Mouse (Mus musculus): ENCODE measurements around the gene Mcoln1.

Gene Mcoln1

DNA sequence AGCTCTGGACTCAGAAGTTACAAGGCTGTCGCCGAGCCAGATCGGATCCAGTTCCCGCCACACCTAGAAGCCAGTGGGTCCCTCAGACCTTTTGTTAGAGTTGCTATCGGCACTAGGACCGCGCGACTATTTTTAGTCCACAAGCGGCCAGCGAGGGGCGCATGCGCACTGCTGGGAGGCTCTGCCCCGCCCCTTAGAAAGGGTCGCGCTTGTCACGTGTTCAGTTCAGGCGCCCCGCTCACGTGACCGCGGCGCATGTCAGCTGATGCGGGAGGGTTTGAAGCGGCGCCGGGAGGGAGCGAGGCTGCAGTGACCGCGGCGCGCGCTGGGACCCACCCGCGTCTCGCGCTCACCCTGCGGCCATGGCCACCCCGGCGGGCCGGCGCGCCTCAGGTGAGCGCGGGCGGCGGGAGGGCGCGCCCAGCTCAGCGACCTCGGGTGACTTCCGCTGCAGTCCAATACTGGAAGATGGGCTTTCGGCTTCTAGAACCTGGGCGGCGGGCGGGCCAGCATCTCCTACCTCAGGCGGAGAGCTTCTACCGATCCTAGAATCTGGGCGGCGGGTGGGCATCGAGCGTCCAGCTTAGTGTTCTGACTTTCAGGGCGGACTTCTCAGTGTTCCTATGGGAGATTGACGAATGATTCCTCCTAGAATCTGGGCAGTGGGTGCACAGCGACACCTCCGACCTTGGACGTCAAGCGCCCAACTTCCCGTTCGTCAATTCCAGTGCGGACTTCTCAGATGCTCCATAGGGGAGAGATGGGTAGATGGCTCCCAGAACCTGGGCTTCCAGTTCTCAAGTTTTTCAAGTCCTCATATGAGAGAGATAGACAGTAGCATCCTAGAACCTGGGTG, at the start of gene Mcoln1:
Mcoln1 (plus strand) TSS at position 223 of the 856 bp plus-strand sequence.
- peak; percentile 97 for DNase-seq (ENCODE audit: low read depth, low spot score)

DNA sequence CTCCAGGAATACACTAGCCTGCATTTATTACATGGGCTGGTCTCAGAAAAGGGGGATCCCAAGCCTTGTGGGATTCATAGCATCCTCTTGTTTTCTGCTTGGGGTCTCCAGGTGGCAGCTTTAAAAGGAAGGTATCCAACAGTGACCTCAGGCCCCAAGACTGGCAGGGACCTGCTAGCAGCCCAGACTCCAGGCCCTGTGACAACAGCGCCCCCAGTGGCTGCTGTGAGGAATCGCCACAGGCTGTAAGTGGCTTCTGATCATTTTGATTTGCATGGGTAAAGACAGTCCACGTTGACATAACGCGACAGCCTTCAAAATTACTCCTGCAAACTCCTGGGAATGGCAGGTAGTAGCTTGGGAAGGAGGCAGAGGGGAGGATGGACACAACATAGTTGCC, 49.6 kb upstream of the Mcoln1 start:
- DNase-seq (ENCODE audit: low read depth, low spot score), result peak; percentile 75

DNA sequence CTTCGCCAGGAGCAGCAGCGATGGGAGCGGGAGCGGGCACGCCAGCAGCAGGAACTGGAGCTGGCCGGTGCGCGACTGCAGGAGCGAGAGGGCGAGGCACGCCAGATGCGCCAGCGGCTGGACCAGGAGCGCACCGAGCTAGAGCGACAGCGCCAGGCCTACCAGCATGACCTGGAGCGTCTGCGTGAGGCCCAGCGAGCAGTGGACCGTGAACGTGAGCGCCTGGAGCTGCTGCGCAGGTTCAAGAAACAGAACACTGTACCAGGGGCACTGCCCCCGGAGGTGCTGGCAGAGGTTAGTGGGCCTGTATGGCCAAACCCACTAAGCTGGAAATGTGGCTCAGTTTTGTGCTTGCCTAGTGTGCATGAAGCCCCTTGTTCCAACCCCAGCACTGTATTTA, 48.3 kb upstream of the Mcoln1 start:
- DNase-seq (ENCODE audit: low read depth, low spot score), result no peak

DNA sequence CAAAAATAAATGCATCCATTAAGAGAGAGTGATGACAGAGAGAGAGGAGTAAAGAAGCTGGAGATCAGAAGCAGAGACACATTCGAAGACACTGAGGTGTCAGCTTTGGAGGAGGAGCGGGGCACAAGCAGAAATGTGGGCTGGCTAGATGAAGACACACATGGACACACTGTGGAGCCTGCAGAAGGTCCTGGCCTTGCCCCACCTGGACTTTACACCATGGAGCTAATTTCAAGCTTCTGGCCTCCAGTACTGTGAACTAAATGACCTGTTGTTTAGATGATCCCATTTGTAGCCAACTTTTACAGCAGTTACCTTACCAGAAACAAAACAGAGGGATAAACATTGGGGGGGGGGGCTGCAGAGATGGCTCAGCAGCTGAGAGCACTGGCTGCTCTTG, 37.0 kb upstream of the Mcoln1 start:
- DNase-seq (ENCODE audit: low read depth, low spot score), result no peak

DNA sequence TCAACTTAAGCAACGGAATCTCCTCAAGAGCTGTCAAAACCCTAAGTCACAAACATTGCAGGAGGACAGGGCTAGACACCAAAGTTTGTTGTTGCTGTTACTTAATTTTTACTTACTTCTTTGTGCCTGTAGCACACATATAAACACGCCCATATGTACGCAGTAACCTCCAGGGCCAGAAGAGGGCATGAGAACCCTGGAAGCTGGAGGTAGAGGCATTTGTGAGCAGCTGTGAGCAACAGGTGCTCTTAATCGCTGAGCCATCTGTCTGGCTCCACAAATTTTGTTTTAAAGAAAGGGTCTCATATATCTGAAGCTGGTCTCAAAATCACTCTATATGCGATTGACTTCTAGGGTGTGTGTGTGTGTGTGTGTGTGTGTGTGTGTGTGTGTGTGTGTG, 35.9 kb upstream of the Mcoln1 start:
- DNase-seq (ENCODE audit: low read depth, low spot score), result peak; percentile 69

DNA sequence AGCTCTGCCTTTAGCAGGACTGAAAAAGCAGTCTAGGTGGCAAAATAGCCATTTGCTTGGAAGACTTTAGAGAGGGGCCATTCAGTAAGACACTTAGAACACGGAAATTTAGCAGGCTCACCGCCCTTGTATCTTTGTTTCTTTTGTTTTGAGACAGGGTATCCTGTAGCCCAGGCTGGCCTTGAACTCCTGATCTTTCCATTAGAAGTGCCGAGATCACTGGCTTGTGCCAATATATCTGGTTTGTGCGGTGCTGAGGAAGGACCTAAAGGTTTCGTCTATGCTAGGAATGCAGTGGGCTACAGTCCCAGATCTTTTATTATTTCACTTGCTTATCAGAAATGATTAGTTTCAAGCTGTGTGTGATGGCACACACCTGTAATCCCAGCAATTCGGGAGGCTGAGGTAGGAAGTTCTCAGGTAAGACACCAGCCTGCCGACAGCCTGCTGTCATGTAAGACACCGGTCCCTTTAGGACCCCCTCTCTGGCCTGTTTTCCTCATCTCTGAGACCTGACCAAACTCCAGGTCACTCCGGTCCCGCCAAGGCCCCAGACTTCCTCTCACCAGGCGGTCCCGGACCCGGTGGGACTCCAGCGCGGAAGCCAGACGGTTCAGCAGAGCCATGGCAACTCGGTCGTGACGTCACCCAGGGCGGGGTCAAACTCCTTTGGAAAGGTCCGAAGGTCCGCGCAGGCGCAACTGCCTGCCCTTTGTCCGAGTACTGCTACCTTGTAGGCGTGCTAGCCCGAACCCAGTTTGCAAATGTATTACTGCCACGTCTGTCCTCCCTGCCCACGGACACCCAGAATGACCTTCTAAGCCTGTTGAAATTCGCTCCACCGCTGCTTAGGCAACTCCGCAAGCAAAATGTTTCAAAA, 33.0 kb upstream of the Mcoln1 start, which contains the start of gene Pex11g:
Pex11g (minus strand) TSS at position 675 of the 880 bp plus-strand sequence.
- peak; percentile 97 for DNase-seq (ENCODE audit: low read depth, low spot score)

DNA sequence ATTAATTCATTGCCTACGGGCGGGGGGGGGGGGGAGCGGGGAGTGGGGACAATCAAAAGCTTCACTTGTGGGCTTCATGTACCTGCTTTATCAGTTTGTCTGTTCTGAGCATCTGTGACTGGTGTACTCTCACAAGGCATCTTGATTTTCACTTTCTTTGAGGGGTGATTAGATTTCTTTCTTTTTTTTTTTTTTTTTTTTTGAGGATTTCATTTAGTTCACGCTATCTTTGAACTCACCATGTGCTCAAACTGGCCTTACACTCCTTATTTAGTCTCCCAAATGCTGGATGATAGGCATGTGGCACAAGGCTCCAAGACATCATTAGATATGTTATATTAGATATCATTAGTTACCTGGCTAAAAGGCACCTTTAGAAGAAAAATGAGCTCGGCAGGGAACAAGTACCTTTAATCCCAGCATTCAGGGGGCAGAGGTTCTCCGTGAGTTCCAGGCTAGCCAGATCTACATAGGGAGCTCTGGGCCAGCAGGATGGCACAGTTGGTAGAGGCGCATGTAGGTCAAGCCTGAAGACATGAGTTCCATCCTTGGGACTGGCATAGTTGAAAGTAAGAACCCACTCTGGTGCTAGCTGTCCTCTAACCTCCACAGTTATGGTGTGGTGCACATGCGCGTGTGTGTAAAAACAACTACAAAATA, 32.2 kb upstream of the Mcoln1 start:
- DNase-seq (ENCODE audit: low read depth, low spot score), result no peak

DNA sequence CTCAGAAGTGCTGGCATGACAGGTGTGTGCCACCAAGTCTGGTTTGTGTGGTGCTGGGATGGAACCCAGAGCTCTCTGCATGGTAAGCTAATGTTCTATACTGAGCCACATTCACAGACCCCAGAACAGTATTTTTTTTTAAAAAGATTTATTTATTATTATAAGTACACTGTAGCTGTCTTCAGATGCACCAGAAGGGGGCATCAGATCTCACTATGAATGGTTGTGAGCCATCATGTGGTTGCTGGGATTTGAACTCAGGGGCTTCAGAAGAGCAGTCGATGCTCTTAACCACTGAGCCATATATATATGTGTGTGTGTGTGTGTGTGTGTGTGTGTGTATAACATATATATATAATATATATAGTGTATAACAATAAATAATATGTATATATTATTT, 31.4 kb upstream of the Mcoln1 start:
- DNase-seq (ENCODE audit: low read depth, low spot score), result no peak

DNA sequence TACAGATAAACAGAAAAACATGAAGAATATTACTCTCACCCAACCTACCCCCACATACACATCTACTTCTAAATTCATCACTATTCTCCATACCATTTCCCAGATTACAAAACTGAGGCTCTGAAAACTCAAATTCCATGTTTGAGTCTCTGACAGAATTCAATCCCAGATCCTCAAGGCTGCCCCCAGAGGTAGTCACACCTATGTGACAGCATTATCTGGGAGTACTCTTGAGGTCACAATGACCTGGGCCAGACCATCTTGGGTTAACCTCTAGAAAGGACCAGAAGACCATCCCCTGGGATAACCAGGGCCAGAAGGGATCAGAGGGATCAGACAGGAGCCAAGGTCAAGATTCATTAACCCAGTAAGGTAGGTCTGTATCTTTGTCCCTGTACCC, 29.7 kb upstream of the Mcoln1 start, which contains the start of gene Tex45:
Tex45 (plus strand) TSS at position 301 of the 400 bp plus-strand sequence.
- DNase-seq (ENCODE audit: low read depth, low spot score), result no peak

DNA sequence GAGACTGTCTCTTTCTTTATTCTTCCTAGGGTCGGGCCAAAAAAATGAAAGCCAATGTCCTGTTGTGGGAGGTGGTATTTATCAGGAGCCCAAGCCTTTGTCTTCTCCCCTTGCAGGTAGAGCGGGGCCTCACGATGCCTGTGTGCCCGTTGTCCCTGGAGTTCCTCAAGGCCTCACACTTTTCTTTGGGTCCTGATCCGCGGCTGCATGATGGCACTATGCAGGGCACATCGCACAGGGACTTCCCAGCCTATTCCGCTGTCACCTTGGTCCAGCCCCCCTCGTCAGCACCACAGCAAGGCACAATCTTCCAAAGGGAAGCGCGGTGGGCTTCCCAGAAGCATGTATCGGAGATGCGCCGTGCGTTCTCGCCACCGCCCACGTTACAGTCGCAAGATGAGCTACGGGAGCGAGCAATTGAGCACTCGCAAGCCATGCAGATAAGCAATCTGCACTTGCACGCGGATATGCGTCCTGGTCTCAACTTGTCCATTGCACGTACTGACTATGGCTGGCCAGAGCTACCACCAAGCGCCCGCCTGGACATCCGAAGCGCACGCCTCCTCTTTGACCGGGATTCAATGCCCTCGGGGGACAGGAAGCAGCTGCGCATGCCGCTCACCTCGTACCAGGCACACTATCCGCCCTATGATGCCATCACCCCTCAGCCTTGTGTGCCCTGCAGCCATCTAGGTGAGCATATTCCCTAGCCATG, 24.4 kb upstream of the Mcoln1 start:
- DNase-seq (ENCODE audit: low read depth, low spot score), result no peak

DNA sequence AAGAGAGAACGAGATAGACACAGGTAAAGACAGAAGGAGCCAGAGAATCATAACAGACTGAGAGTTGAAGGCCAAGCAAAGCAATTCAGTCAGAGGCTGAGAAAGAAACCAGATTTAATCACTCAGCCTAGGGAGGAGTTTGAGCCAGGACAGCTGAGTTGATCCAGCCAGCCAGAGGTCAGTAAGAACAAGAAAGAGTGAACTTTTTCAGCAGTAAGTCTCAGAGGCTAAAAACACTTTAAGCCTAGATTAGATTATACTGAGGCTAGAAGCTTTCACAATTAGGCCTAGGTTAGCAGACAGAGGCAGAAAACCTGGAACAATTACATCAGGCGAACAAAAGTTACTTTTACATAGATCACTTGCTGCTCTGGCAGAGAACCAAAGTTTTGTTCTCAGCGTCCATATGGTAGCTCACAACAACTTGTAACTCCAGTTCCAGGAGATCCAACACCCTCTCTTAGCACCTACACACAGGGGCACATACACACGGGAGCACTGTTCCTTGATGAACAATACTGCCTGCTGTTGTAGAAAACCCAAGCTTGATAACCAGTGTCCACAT, 20.0 kb upstream of the Mcoln1 start:
- no peak for DNase-seq (ENCODE audit: low read depth, low spot score)

DNA sequence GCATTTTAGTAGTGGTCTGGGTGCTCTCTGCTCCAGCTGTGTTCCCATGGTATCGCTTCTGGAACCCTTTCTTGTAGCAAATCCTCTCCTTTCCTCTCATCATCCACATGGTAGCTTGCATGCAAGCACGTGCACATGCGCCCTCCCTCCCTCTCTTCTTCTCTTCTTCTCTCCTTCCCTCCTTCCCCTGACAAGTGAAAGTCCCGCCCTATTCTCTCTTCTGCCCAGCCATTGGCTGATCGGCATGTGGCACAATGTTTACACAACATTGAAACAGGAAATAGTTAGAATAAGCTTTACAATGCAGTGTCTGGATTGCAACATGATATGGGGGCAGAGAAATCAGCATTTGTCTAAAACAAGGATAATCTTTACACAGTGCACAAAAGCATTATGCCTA, 18.7 kb upstream of the Mcoln1 start:
- no peak for DNase-seq (ENCODE audit: low read depth, low spot score)

DNA sequence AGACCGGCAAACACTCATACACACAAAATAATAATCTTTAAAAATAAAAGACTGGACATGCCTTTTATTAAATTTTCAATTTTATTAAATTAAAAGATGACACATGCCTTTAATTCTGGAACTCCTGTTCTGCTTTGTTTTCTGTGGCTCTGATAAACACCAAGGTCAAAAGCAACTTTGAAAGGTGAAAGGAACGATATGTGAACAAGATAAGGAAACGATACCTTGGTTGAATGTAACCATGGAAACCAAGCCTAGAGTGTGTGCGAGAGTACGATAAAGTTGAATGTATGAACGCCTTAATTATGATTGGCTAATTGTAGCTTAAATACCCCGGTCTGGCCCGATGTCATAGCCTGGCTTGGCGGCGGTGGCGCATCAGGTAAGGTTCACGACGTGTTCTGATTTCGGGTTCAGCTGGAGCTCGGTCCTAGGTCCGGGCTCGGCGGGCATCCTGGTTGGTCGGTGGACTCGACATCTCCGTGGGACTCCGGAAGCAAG, 18.0 kb upstream of the Mcoln1 start:
- DNase-seq (ENCODE audit: low read depth, low spot score), result no peak

DNA sequence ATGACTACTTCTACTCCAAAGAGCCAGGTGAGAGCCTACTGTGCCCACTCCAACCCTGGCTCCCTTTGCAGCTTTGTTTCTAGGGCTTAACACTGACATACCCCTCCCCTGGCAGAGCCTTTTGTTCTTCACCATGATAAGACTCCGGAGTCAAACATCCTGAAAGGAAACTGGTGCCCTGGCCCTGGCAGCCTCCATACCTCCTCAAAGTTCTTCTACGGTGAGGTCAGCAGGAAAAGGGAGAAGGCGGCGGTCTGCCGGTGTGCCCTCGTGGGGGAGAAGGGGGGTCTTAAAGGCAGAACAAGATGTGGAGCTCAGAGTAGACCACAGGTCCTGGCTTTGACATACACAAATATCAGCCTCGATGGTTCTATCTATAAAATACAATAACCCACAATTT, 16.7 kb upstream of the Mcoln1 start:
- DNase-seq (ENCODE audit: low read depth, low spot score), result no peak

DNA sequence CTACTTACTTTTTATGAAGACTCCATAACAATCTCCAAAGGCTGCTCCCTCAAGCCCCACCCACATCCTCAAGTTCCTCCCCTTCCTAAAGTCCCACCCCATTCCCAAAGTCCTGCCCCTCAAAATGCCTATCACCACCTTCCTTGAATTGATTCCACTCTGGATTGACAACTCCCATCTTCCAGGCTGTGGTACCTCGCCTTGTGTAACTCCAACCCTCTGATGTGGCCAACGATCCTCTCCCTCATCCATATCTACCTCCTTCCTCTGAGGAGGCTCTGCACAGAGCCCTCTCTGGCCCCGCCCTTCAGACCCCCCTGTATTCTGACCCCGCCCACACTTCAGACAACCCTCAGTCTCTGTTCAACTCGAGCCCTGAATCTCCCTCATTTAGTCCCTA, 15.1 kb upstream of the Mcoln1 start:
- DNase-seq (ENCODE audit: low read depth, low spot score), result peak; percentile 76

DNA sequence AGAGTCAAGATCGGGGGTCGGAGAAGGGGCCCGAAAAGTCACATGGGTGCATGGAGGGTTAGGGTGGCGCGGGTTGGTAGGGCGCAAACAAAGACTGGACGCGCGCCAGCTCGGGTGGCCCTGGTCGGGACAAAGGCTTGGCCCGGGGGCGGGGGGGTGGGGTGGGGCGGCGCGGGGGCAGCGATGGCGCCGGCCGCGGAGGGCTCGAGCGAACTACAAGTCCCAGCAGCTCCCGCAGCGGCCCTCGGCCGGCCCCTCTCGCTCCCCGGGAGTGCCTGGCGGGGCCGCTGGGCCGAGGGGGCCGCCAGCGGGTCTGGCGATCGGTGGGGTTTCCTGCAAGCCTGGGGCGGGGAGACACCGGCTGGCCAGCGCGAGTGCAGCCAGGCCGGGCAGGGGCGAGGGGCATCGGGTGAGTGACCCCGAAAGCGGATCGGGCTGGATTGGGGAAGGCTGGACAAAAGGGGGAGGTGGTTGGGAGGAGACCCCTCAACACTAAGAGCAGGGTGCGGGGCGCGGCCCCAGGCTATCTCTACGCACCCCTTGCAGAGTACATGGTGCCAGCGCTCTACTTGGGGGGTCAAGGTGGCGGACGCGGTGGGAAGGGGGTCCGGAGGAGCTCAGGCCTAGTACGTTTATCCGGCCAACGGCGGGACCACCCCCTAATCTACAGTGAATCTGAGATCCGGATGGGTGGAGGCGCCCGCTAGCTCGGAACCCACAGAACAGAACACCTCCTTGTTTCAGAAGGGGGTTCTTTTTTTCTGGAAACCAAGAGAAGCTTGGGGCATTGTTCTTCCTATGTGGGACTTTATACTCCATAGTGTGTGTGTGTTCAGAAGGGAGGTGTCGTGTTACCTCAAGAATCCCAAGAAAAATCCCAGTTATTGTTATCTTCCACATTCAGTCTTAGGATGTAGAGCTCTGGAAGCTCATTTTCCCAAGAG, 7.1 kb upstream of the Mcoln1 start, which contains the start of gene Zfp358:
Zfp358 (plus strand) TSS at position 238 of the 944 bp plus-strand sequence.
- peak; percentile 51 for DNase-seq (ENCODE audit: low read depth, low spot score)

DNA sequence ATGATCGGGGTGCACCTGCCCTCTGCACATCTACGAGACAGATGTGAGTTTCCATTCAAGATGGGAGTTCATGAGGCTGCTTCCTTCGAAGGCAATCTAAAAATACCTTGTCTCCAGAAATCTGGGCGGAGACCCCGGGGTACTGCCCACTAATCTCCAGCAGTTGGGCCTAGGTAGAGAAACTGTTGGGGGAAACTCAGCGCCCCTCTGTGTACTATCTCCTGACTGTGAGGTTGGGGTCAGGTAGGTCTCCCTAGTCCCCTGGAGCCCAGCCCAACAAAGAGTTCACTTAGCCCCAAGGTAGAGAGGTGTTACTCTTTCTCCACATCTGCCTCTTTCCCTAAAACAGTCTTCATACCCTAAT, 6.4 kb upstream of the Mcoln1 start:
- DNase-seq (ENCODE audit: low read depth, low spot score), result no peak

DNA sequence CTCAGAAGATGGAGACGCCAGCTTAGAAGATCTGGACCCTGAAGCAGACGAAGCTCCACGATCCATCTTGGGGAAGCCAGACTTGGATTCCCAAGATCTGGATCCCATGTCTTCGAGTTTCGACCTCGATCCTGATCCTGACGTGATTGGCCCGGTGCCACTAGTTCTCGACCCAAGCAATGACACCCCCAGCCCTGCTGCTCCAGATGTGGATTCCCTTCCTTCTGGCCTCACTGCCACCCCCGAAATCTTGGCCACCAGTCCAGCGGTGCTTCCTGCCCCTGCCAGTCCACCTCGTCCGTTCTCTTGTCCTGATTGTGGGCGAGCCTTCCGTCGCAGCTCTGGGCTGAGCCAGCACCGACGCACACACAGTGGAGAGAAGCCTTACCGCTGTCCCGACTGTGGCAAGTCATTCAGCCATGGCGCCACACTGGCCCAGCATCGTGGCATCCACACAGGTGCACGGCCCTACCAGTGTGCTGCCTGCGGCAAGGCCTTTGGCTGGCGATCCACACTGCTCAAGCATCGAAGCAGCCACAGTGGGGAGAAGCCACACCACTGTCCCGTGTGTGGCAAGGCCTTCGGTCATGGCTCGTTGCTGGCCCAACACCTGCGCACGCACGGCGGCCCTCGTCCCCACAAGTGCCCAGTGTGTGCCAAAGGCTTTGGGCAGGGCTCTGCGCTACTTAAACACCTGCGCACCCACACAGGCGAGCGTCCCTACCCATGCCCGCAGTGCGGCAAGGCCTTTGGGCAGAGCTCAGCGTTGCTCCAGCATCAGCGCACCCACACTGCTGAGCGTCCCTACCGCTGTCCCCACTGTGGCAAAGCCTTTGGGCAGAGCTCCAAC, 4.5 kb upstream of the Mcoln1 start:
- peak; percentile 38 for DNase-seq (ENCODE audit: low read depth, low spot score)

DNA sequence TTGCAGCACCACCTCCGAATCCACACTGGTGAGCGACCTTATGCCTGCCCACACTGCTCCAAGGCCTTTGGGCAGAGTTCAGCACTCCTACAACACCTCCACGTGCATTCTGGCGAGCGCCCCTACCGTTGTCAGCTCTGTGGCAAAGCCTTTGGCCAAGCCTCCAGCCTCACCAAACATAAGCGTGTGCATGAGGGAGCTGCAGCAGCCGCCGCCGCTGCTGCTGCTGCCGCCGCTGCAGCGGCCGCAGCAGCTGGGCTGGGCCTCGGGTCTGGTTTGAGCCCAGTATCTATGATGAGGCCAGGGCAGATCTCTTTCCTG, 3.9 kb upstream of the Mcoln1 start:
- peak; percentile 74 for DNase-seq (ENCODE audit: low read depth, low spot score)
